Mouse (Mus musculus) kidney, embryonic 14.5 days (tissue): ENCODE results near the gene Tlr5. TPM values are rescaled to one million over a fixed set of nuclear protein-coding genes. Genes with fewer than 3 reads are reported as not detected.
A peak's percentile ranks its signal among the peaks of the same experiment; 100 is the strongest.

Experiments
- ATAC-seq: fragments of 200-750 bp; cut with Nextera tagmentation; 2 replicates; pipeline ENCODE4 v1.8.0; 2017; ENCODE audit warnings: moderate number of reproducible peaks, mild to moderate bottlenecking, moderate TSS enrichment, moderate library complexity; ENCODE audit not compliant: low FRiP score, low TSS enrichment
- H3K27ac ChIP-seq: fragments of 300-500 bp; sonication (generic); 2 replicates; pipeline ENCODE4 v1.5.1; 2014; ENCODE audit warnings: low read depth, mild to moderate bottlenecking, low read length, moderate library complexity, mixed read lengths
- H3K27me3 ChIP-seq: fragments of 300-500 bp; sonication (generic); 2 replicates; pipeline ENCODE4 v1.6.1; 2014; ENCODE audit warnings: mild to moderate bottlenecking, low read length; ENCODE audit not compliant: control insufficient read depth, insufficient read depth
- H3K36me3 ChIP-seq: fragments of 300-500 bp; sonication (generic); 2 replicates; pipeline ENCODE4 v1.6.1; 2014; ENCODE audit warnings: low read length, mixed read lengths; ENCODE audit not compliant: control insufficient read depth, insufficient read depth
- H3K4me1 ChIP-seq: fragments of 300-500 bp; sonication (generic); 2 replicates; pipeline ENCODE4 v1.6.1; 2014; ENCODE audit warnings: low read length, mixed read lengths; ENCODE audit not compliant: control insufficient read depth, insufficient read depth
- H3K4me2 ChIP-seq: fragments of 300-500 bp; sonication (generic); replicated peaks from 2 replicates; pipeline ENCODE4 v1.6.1; 2014; ENCODE audit warnings: low read depth, mild to moderate bottlenecking, low read length
- H3K4me3 ChIP-seq: fragments of 300-500 bp; sonication (generic); 2 replicates; pipeline ENCODE4 v1.5.1; 2014; ENCODE audit warnings: mild to moderate bottlenecking, low read length
- H3K9ac ChIP-seq: fragments of 300-500 bp; sonication (generic); 2 replicates; pipeline ENCODE4 v1.6.1; 2014; ENCODE audit warnings: low read depth, mild to moderate bottlenecking, low read length, moderate library complexity
- H3K9me3 ChIP-seq: fragments of 300-500 bp; sonication (generic); 2 replicates; pipeline ENCODE4 v1.6.1; 2016; ENCODE audit warnings: low read length; ENCODE audit not compliant: control insufficient read depth
- WGBS: fragments of 180-500 bp; shearing (Covaris S2); extraction: QIAGEN DNeasy Blood & Tissue Kit; methylation state at CpG from one replicate; pipeline ENCODE4 v1.1.7; 2014; 5-methylcytosine and 5-hydroxymethylcytosine counted together
- polyA plus RNA-seq: library from polyadenylated mRNA; unstranded; fragments of >200 nt; fragmentation: Nextera tagmentation; extraction: Ambion mirVana; gene quantifications from 2 replicates; pipeline ENCODE4 v1.2.1, GENCODE M21; 2014

The Tlr5 gene
- 1.1 TPM in 2 replicates for polyA plus RNA-seq

- no peak within 1 kb of the TSS for H3K27ac ChIP-seq
- H3K9ac ChIP-seq = peak within 1 kb of the TSS; percentile 63
- peaks cover 25% of the 10 kb centered on the region for H3K4me1 ChIP-seq
- peak within 1 kb of the TSS; percentile 74 for H3K4me2 ChIP-seq
- H3K36me3 ChIP-seq = no peaks in the 10 kb centered on the region
- 16% methylated on average over 21 of the region's 21 CpGs for WGBS
- peak; percentile 58; the same call in 1 of the 2 replicates for ATAC-seq
- H3K27me3 ChIP-seq = no peaks in the 10 kb centered on the region; the same call in 1 of the 2 replicates
- H3K4me3 ChIP-seq = peak within 1 kb of the TSS; percentile 45
- no peaks in the 10 kb centered on the region for H3K9me3 ChIP-seq
Observed at GRCm38 (mm10) chr1:182954287-182955046, at the start of gene Tlr5. Gene Tlr5 (plus strand): TSS chr1:182954788.

- 73% methylated on average over 3 of the region's 3 CpGs for WGBS
- Histone ChIP-seq H3K4me1 (peaks cover 10% of the 10 kb centered on the region), H3K36me3 (no peaks in the 10 kb centered on the region), H3K27ac (no peak overlapping the region), H3K9ac (no peak overlapping the region), H3K9me3 (no peaks in the 10 kb centered on the region), H3K4me3 (no peak overlapping the region), H3K4me2 (no peak overlapping the region), H3K27me3 (no peaks in the 10 kb centered on the region)
- ATAC-seq = no peak
Observed at GRCm38 (mm10) chr1:182905669-182906068, 48.9 kb upstream of the Tlr5 start.

- Histone ChIP-seq H3K4me3 (no peak overlapping the region), H3K4me2 (peak overlapping the region; percentile 19), H3K4me1 (peaks cover 10% of the 10 kb centered on the region), H3K9ac (no peak overlapping the region), H3K9me3 (0 out of 2 replicates have a peak, but pooled peaks cover 3% of the 10 kb centered on the region), H3K27me3 (no peaks in the 10 kb centered on the region), H3K36me3 (no peaks in the 10 kb centered on the region), H3K27ac (peak overlapping the region; percentile 63)
- WGBS = 12% methylated on average over 14 of the region's 14 CpGs
- ATAC-seq = peak; percentile 94
Observed at GRCm38 (mm10) chr1:182908050-182909036, 46.2 kb upstream of the Tlr5 start.

GRCm38 (mm10) chr1:182909066-182909465 lies 45.5 kb upstream of the Tlr5 start:
- Histone ChIP-seq H3K36me3 (no peaks in the 10 kb centered on the region), H3K9me3 (0 out of 2 replicates have a peak, but pooled peaks cover 3% of the 10 kb centered on the region), H3K27me3 (no peaks in the 10 kb centered on the region), H3K4me2 (no peak overlapping the region), H3K27ac (peak overlapping the region; percentile 63), H3K4me3 (no peak overlapping the region), H3K4me1 (peaks cover 10% of the 10 kb centered on the region), H3K9ac (no peak overlapping the region)
- 45% methylated on average over 3 of the region's 3 CpGs for WGBS
- peak; percentile 20; the same call in 1 of the 2 replicates for ATAC-seq

- no peak for ATAC-seq
- H3K4me3 ChIP-seq = no peak overlapping the region
- H3K36me3 ChIP-seq = no peaks in the 10 kb centered on the region
- H3K4me2 ChIP-seq = no peak overlapping the region
- peaks cover 10% of the 10 kb centered on the region for H3K4me1 ChIP-seq
- no peak overlapping the region for H3K9ac ChIP-seq
- H3K27me3 ChIP-seq = no peaks in the 10 kb centered on the region
- H3K9me3 ChIP-seq = 0 out of 2 replicates have a peak, but pooled peaks cover 3% of the 10 kb centered on the region
- 79% methylated on average over 5 of the region's 5 CpGs for WGBS
- H3K27ac ChIP-seq = no peak overlapping the region
Observed at GRCm38 (mm10) chr1:182909596-182909995, 45.0 kb upstream of the Tlr5 start.

GRCm38 (mm10) chr1:182912591-182912990 lies 42.0 kb upstream of the Tlr5 start:
- WGBS = 63% methylated on average over 2 of the region's 2 CpGs
- Histone ChIP-seq H3K36me3 (no peaks in the 10 kb centered on the region), H3K27me3 (no peaks in the 10 kb centered on the region), H3K27ac (no peak overlapping the region), H3K4me2 (no peak overlapping the region), H3K4me3 (no peak overlapping the region), H3K9ac (no peak overlapping the region), H3K9me3 (0 out of 2 replicates have a peak, but pooled peaks cover 3% of the 10 kb centered on the region), H3K4me1 (peaks cover 10% of the 10 kb centered on the region)
- no peak for ATAC-seq

GRCm38 (mm10) chr1:182914121-182914908 lies 40.3 kb upstream of the Tlr5 start:
- ATAC-seq = no peak
- WGBS = 73% methylated on average over 4 of the region's 4 CpGs
- peaks cover under 1% of the 10 kb centered on the region; the same call in 1 of the 2 replicates for H3K4me1 ChIP-seq

GRCm38 (mm10) chr1:182916166-182916565 lies 38.4 kb upstream of the Tlr5 start:
- Histone ChIP-seq H3K9me3 (0 out of 2 replicates have a peak, but pooled peaks cover 3% of the 10 kb centered on the region), H3K4me1 (no peaks in the 10 kb centered on the region), H3K27me3 (no peaks in the 10 kb centered on the region), H3K27ac (no peak overlapping the region), H3K4me2 (no peak overlapping the region), H3K4me3 (no peak overlapping the region), H3K9ac (no peak overlapping the region), H3K36me3 (no peaks in the 10 kb centered on the region)
- WGBS = 93% methylated on average over 5 of the region's 5 CpGs
- no peak for ATAC-seq

More at GRCm38 (mm10) chr1:182914121-182914908, 40.3 kb upstream of the Tlr5 start:
- no peaks in the 10 kb centered on the region for H3K27me3 ChIP-seq
- no peak overlapping the region for H3K9ac ChIP-seq
- H3K4me3 ChIP-seq = no peak overlapping the region
- no peak overlapping the region for H3K4me2 ChIP-seq
- H3K9me3 ChIP-seq = 0 out of 2 replicates have a peak, but pooled peaks cover 3% of the 10 kb centered on the region
- H3K36me3 ChIP-seq = no peaks in the 10 kb centered on the region
- no peak overlapping the region for H3K27ac ChIP-seq
